Mouse (Mus musculus): ENCODE measurements at regions not wholly inside any gene's neighbourhood (a gene's known extent, or its start where the extent isn't known, plus 50 kb on each side); places are given as distances from the start of the nearest gene placed in this dataset.
A peak's percentile ranks its signal among the peaks of the same experiment; 100 is the strongest.

DNA sequence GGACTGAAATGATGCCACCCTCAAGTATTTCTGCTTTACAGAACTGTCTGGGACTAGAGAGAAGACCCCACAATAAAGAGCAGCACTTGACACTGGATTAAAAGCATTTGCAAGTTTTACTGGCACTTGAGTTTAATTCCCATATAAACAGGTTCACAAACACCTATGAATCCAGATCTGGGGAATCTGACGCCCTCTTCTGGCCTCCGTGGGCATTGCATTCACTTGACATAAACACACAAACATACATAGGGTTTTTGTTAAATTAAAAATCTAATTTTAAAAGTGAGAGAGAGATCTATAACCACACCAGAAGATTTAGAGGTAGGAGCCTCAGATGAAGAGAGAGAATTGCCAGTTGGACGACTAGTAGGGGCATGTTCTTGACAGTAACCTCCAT lies 189.4 kb upstream of the Sgcd start:
- DNase-seq (ENCODE audit: low read depth, low spot score), result peak; percentile 6
- no peak for TF ChIP-seq ELF1 (IDR thresholded peaks at IDR 0.05; ENCODE audit: low read depth, low read length)
- peak; percentile 4 to 33 (median 30); a peak in 4 of 6 replicates for TF ChIP-seq CTCF (IDR thresholded peaks at IDR 0.05 in 2 of 3, conservative IDR thresholded peaks at IDR 0.05 in 1 of 3; ENCODE audit: control insufficient read depth in 1 of 3, insufficient read depth in 1 of 3, low read depth in 2 of 3, low read length in 3 of 3, poor library complexity in 1 of 3, severe bottlenecking in 1 of 3)
- H3K27ac ChIP-seq (ENCODE audit: control insufficient read depth, low read depth, low read length), result no peak overlapping the region
- H3K4me1 ChIP-seq (ENCODE audit: control insufficient read depth in 1 of 2, insufficient read depth in 2 of 2, low read length in 2 of 2), result no peaks in the 10 kb centered on the region
- no peak overlapping the region for H3K9ac ChIP-seq (ENCODE audit: control insufficient read depth, low read depth, low read length, poor library complexity, severe bottlenecking)
- no peaks in the 10 kb centered on the region for H3K36me3 ChIP-seq (ENCODE audit: control insufficient read depth in 1 of 2, insufficient read depth in 2 of 2, low read length in 2 of 2)
- no peaks in the 10 kb centered on the region for H3K9me3 ChIP-seq (replicated peaks; ENCODE audit: insufficient read depth, low read length)
- no peaks in the 10 kb centered on the region for H3K27me3 ChIP-seq (ENCODE audit: control insufficient read depth in 1 of 2, insufficient read depth in 2 of 2, low read length in 2 of 2)
- no peak overlapping the region for H3K4me3 ChIP-seq (ENCODE audit: control insufficient read depth in 1 of 2, insufficient read depth in 1 of 2, low read depth in 2 of 2, low read length in 2 of 2)
- no peaks in the 10 kb centered on the region for H3K79me2 ChIP-seq (ENCODE audit: control insufficient read depth, insufficient read depth, low read length, poor library complexity)

DNA sequence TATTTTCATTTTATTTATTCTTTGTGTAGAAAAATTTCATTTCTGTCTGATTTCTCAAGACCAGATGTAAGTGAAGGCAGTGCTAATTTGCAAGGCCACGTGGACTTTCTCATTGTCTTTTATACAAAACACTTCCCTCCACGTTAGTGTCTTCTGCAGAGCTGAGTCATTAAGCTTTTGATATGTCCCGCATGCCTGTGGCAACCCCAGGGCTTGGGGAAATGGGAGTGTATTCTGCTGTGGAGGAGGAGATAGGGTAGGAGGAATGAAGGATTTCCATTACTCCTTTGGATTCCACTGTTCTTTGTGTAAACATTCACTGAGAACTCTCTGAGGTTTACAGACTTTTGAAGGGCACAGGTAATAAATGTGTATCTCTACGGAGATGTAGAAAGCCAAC lies 187.7 kb upstream of the Sgcd start:
- no peaks in the 10 kb centered on the region for H3K4me1 ChIP-seq (ENCODE audit: control insufficient read depth in 1 of 2, insufficient read depth in 2 of 2, low read length in 2 of 2)
- H3K4me3 ChIP-seq (ENCODE audit: control insufficient read depth in 1 of 2, insufficient read depth in 1 of 2, low read depth in 2 of 2, low read length in 2 of 2), result no peak overlapping the region
- H3K27ac ChIP-seq (ENCODE audit: control insufficient read depth, low read depth, low read length), result no peak overlapping the region
- H3K36me3 ChIP-seq (ENCODE audit: control insufficient read depth in 1 of 2, insufficient read depth in 2 of 2, low read length in 2 of 2), result no peaks in the 10 kb centered on the region
- H3K79me2 ChIP-seq (ENCODE audit: control insufficient read depth, insufficient read depth, low read length, poor library complexity), result no peaks in the 10 kb centered on the region
- TF ChIP-seq RAD21 (IDR thresholded peaks at IDR 0.05; ENCODE audit: low read depth, low read length) (no peak), BHLHE40 (IDR thresholded peaks at IDR 0.05; ENCODE audit: borderline replicate concordance, low read depth, low read length) (no peak), ZKSCAN1 (IDR thresholded peaks at IDR 0.05; ENCODE audit: low read depth, low read length) (no peak), POLR2A (IDR thresholded peaks at IDR 0.05; ENCODE audit: control insufficient read depth in 1 of 2, insufficient read depth in 1 of 2, low read depth in 1 of 2, low read length in 2 of 2, poor library complexity in 1 of 2) (no peak), MYC (IDR thresholded peaks at IDR 0.05; ENCODE audit: low read depth, low read length) (no peak), CTCF (IDR thresholded peaks at IDR 0.05 in 2 of 3, conservative IDR thresholded peaks at IDR 0.05 in 1 of 3; ENCODE audit: control insufficient read depth in 1 of 3, insufficient read depth in 1 of 3, low read depth in 2 of 3, low read length in 3 of 3, poor library complexity in 1 of 3, severe bottlenecking in 1 of 3) (no peak), USF2 (IDR thresholded peaks at IDR 0.05; ENCODE audit: borderline replicate concordance in 1 of 2, insufficient read depth in 1 of 2, low read depth in 1 of 2, low read length in 2 of 2) (no peak), TCF12 (IDR thresholded peaks at IDR 0.05; ENCODE audit: low read depth, low read length) (no peak), POLR2AphosphoS2 (IDR thresholded peaks at IDR 0.05; ENCODE audit: low read length) (no peak)
- no peaks in the 10 kb centered on the region for H3K9me3 ChIP-seq (replicated peaks; ENCODE audit: insufficient read depth, low read length)
- DNase-seq (ENCODE audit: low read depth, low spot score), result no peak
- no peaks in the 10 kb centered on the region for H3K27me3 ChIP-seq (ENCODE audit: control insufficient read depth in 1 of 2, insufficient read depth in 2 of 2, low read length in 2 of 2)
- H3K9ac ChIP-seq (ENCODE audit: control insufficient read depth, low read depth, low read length, poor library complexity, severe bottlenecking), result no peak overlapping the region

DNA sequence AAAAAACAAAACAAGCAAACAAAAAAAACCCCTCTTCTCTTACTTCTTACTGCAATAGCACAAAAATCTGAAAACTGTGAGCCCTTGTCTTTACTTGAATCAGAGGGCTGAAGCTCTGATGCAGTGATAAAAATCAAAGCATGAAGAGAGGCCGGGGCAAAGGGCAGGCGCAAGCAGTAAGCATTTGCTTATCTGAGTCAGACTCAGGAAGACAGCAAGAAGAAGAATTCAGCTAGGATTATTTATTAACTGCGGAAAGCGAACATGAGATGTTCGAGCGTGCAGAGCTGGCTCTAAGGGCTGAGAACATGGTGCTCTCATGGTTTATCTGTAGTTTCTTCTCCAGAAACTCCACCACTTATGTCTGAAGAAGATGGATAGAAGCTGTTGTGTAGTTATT lies 163.4 kb upstream of the Sgcd start:
- TF ChIP-seq ZKSCAN1 (IDR thresholded peaks at IDR 0.05; ENCODE audit: low read depth, low read length) (no peak), POLR2AphosphoS2 (IDR thresholded peaks at IDR 0.05; ENCODE audit: low read length) (no peak), USF1 (IDR thresholded peaks at IDR 0.05; ENCODE audit: low read depth, low read length) (no peak), EP300 (IDR thresholded peaks at IDR 0.05; ENCODE audit: low read depth in 1 of 2, low read length in 2 of 2) (no peak), ELF1 (IDR thresholded peaks at IDR 0.05; ENCODE audit: low read depth, low read length) (no peak), KAT2A (conservative IDR thresholded peaks at IDR 0.05; ENCODE audit: low read depth, low read length) (no peak), MXI1 (IDR thresholded peaks at IDR 0.05; ENCODE audit: low read depth, low read length) (no peak), ZC3H11A (IDR thresholded peaks at IDR 0.05; ENCODE audit: low read depth, low read length) (no peak)
- Histone ChIP-seq H3K27me3 (ENCODE audit: control insufficient read depth in 1 of 2, insufficient read depth in 2 of 2, low read length in 2 of 2) (no peaks in the 10 kb centered on the region), H3K36me3 (ENCODE audit: control insufficient read depth in 1 of 2, insufficient read depth in 2 of 2, low read length in 2 of 2) (no peaks in the 10 kb centered on the region), H3K4me3 (ENCODE audit: control insufficient read depth in 1 of 2, insufficient read depth in 1 of 2, low read depth in 2 of 2, low read length in 2 of 2) (no peak overlapping the region), H3K27ac (ENCODE audit: control insufficient read depth, low read depth, low read length) (no peak overlapping the region), H3K9ac (ENCODE audit: control insufficient read depth, low read depth, low read length, poor library complexity, severe bottlenecking) (no peak overlapping the region), H3K9me3 (replicated peaks; ENCODE audit: insufficient read depth, low read length) (no peaks in the 10 kb centered on the region), H3K4me1 (ENCODE audit: control insufficient read depth in 1 of 2, insufficient read depth in 2 of 2, low read length in 2 of 2) (no peaks in the 10 kb centered on the region), H3K79me2 (ENCODE audit: control insufficient read depth, insufficient read depth, low read length, poor library complexity) (no peaks in the 10 kb centered on the region)
- DNase-seq (ENCODE audit: low read depth, low spot score), result no peak
